Mouse (Mus musculus) C2C12 (cell line): Measurements from ENCODE around the gene Serac1.

Source experiments
- CTCF ChIP-seq: IDR thresholded peaks from one replicate; pipeline ENCODE4 v1.5.1; 2011; ENCODE audit not compliant: control insufficient read depth, insufficient read depth, insufficient read length
- FOSL1 ChIP-seq: IDR thresholded peaks from one replicate; pipeline ENCODE4 v1.8.0; 2011; ENCODE audit warnings: mild to moderate bottlenecking, low read length; ENCODE audit not compliant: poor library complexity, insufficient read depth, severe bottlenecking
- MYOD1 ChIP-seq: IDR thresholded peaks from one replicate; pipeline ENCODE4 v1.6.1; 2011; ENCODE audit warnings: low read depth; ENCODE audit not compliant: control insufficient read depth, insufficient read length
- MYOG ChIP-seq: IDR thresholded peaks from one replicate; pipeline ENCODE4 v1.6.1; 2011; ENCODE audit not compliant: control insufficient read depth, insufficient read length; ENCODE audit errors: extremely low read depth
- USF1 ChIP-seq: IDR thresholded peaks from one replicate; pipeline ENCODE4 v1.6.1; 2011; ENCODE audit warnings: low read depth, mild to moderate bottlenecking, control low read depth, moderate library complexity

DNA sequence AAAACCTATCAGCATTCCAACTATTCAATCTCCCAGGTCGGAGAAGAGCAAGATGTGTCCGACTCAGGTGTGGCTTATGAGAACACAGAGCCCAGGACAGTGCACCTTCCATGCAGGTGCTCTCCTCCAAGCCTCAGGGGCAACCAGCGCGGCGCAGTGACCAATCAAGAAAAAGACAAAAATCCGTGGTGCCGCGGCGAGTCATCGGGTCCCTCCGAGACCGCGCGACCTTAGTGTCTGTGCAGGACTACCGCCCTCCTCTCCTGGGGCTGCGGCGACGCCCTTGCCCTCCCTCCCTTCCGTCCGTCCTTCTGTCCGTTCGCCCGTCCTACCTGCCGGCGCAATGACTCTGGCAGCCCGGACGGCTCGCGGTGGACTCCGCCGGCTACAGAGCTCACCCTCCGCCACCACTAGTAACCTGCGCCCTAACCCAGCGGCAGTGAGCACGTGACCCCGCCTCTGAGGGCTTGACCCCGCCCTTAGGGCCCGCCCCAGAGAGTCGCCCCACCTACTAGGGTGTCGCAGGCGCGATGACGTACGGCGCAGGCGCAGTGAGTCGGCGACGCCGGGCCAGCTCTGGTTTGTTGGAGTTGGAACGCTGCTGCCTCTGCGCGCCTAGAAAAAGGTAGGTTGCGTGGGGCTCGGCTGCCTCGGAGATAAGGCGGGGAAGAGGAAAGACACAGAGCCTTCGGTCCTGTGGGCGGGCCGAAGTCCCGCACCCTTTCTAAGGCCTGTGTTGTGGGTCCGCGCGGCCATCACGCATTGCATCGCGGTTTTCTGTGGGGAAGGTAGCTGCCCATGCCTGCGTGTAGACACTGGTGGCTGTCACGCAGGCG lies at the start of gene Serac1, which contains the start of gene Gtf2h5:
- no peak for TF ChIP-seq CTCF
- TF ChIP-seq USF1: peak; percentile 91
- TF ChIP-seq MYOD1: no peak
- no peak for TF ChIP-seq FOSL1
- no peak for TF ChIP-seq MYOG
